ENCODE assay signal across 33 mouse cellular contexts in the genomic region with DNA sequence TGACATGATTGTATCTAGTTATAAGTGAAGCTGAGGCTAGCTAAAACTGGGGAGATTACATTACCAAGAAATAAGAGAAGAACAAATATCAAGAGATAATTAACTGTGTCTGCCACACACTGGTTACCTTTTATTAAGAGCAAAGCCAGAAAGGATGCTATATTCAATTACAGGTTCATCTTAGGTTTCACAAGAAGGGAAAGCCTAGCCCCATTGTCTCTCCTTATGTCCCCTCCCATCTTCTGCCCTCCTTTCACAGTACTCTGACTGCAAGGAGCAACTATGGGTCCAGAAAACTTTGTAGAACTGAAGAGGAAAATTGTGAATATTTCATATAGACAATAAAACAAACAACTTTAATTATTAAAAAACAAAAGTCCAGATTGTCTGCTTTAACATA.
"Had no signal": no experiment of that assay in that cellular context is flagged by ENCODE, and none has a peak within 500 bp of the region (broad histone marks: within the 10 kb centered on the region; RNA-seq: fewer than 3 reads in every experiment).

No protein-coding gene starts in this region.

- H3K27me3 ChIP-seq: limb, embryonic 12.5 days; limb, embryonic 13.5 days; limb, embryonic 15.5 days; liver, embryonic 12.5 days; liver, embryonic 13.5 days; liver, embryonic 15.5 days; lung, embryonic 15.5 days; megakaryocyte, embryonic 14.5 days; midbrain, embryonic 12.5 days; midbrain, embryonic 13.5 days; midbrain, embryonic 15.5 days; neural tube, embryonic 12.5 days; neural tube, embryonic 13.5 days had no signal

- H3K27ac ChIP-seq: limb, embryonic 10.5 days; limb, embryonic 12.5 days; limb, embryonic 13.5 days; limb, embryonic 15.5 days; liver, embryonic 12.5 days; liver, embryonic 13.5 days; liver, embryonic 14.5 days; liver, embryonic 15.5 days; lung, embryonic 15.5 days; macrophage; midbrain, embryonic 10.5 days; midbrain, embryonic 12.5 days; midbrain, embryonic 13.5 days; midbrain, embryonic 15.5 days; neural tube, embryonic 12.5 days; neural tube, embryonic 13.5 days had no signal

- ATAC-seq: liver, embryonic 12.5 days; liver, postnatal 0 days; lung, postnatal 0 days; midbrain, embryonic 13.5 days; midbrain, embryonic 15.5 days; midbrain, embryonic 16.5 days had no signal

- DNase-seq: left cerebral cortex, postnatal 4 days; liver; liver, embryonic 13.5 days; liver, postnatal 0 days; lung, adult 18-20 months; lung, adult 2 months; lung, embryonic 14.5 days; lung, postnatal 10 days; lung, postnatal 14 days; lung, postnatal 36 days; lung, postnatal 4 days; midbrain, embryonic 14.5 days had no signal

- H3K4me1 ChIP-seq: limb, embryonic 10.5 days; limb, embryonic 12.5 days; limb, embryonic 13.5 days; limb, embryonic 15.5 days; liver, embryonic 12.5 days; liver, embryonic 13.5 days; liver, embryonic 15.5 days; lung, embryonic 15.5 days; megakaryocyte, embryonic 14.5 days; midbrain, embryonic 10.5 days; midbrain, embryonic 12.5 days; midbrain, embryonic 13.5 days; midbrain, embryonic 15.5 days; neural tube, embryonic 12.5 days; neural tube, embryonic 13.5 days had no signal

- H3K9ac ChIP-seq: limb, embryonic 12.5 days; limb, embryonic 13.5 days; limb, embryonic 15.5 days; liver, embryonic 12.5 days; liver, embryonic 13.5 days; liver, embryonic 14.5 days; liver, embryonic 15.5 days; liver, postnatal 0 days; lung, embryonic 14.5 days; lung, embryonic 15.5 days; midbrain, embryonic 12.5 days; midbrain, embryonic 13.5 days; midbrain, embryonic 15.5 days; neural tube, embryonic 12.5 days; neural tube, embryonic 13.5 days had no signal

- H3K4me2 ChIP-seq: limb, embryonic 12.5 days; limb, embryonic 13.5 days; limb, embryonic 15.5 days; liver, embryonic 11.5 days; liver, embryonic 12.5 days; liver, embryonic 13.5 days; liver, embryonic 15.5 days; lung, embryonic 14.5 days; lung, embryonic 15.5 days; midbrain, embryonic 11.5 days; midbrain, embryonic 12.5 days; midbrain, embryonic 13.5 days; midbrain, embryonic 15.5 days; neural tube, embryonic 12.5 days; neural tube, embryonic 13.5 days had no signal

- H3K9me3 ChIP-seq: limb, embryonic 10.5 days; limb, embryonic 12.5 days; limb, embryonic 13.5 days; limb, embryonic 15.5 days; liver, embryonic 12.5 days; liver, embryonic 13.5 days; liver, embryonic 15.5 days; lung, embryonic 15.5 days; megakaryocyte, embryonic 14.5 days; midbrain, embryonic 10.5 days; midbrain, embryonic 12.5 days; midbrain, embryonic 13.5 days; midbrain, embryonic 15.5 days; neural tube, embryonic 12.5 days; neural tube, embryonic 13.5 days had no signal

- H3K4me3 ChIP-seq: limb, embryonic 10.5 days; limb, embryonic 12.5 days; limb, embryonic 13.5 days; limb, embryonic 15.5 days; liver, embryonic 12.5 days; liver, embryonic 13.5 days; liver, embryonic 15.5 days; lung, embryonic 15.5 days; megakaryocyte, embryonic 14.5 days; midbrain, embryonic 10.5 days; midbrain, embryonic 12.5 days; midbrain, embryonic 13.5 days; midbrain, embryonic 15.5 days; myocyte; neural tube, embryonic 12.5 days; neural tube, embryonic 13.5 days had no signal

- H3K36me3 ChIP-seq: limb, embryonic 10.5 days; limb, embryonic 12.5 days; limb, embryonic 13.5 days; limb, embryonic 15.5 days; liver, embryonic 12.5 days; liver, embryonic 13.5 days; liver, embryonic 15.5 days; lung, embryonic 15.5 days; midbrain, embryonic 10.5 days; midbrain, embryonic 12.5 days; midbrain, embryonic 13.5 days; midbrain, embryonic 15.5 days; neural tube, embryonic 12.5 days; neural tube, embryonic 13.5 days had no signal
